In genomic region chr15:84681455-84682193, GRCm38 (mm10) we compare ENCODE assay signal across 7 mouse cellular contexts. TPM values are rescaled to one million over a fixed set of nuclear protein-coding genes. Genes with fewer than 3 reads are reported as not detected.
DNase-seq lines count a peak whose midpoint lies in the region; ATAC-seq and TF ChIP-seq lines count a peak whose summit lies in the region.

No protein-coding gene starts in this region.

- in situ Hi-C loops in CH12.LX (cut with MboI; ENCODE audit: low pct_ligation_motif_present, low pct_unique_long_range_greater_than_20kb, low sequenced_read_pairs) = no loop called here

- no peak for TF ChIP-seq POLR2A in CH12.LX (IDR thresholded peaks at IDR 0.05; ENCODE audit: low read depth, low read length)
- TF ChIP-seq POLR2A in spleen, adult 2 months (IDR thresholded peaks at IDR 0.05; ENCODE audit: low read depth, low read length) = no peak

- no peak for TF ChIP-seq RAD21 in CH12.LX (IDR thresholded peaks at IDR 0.05; ENCODE audit: low read depth, low read length)

- H3K36me3 ChIP-seq in CH12.LX (replicated peaks in 1 of 2; ENCODE audit: control insufficient read depth in 1 of 2, insufficient read depth in 1 of 2, low read length in 1 of 2) = peaks cover 2 to 9% of the 10 kb centered on the region in 2 experiments
- H3K36me3 ChIP-seq in liver, embryonic 16.5 days (ENCODE audit: control insufficient read depth, insufficient read depth) = no peaks in the 10 kb centered on the region
- H3K36me3 ChIP-seq in spleen, adult 2 months (ENCODE audit: control insufficient read depth, insufficient read depth, low read length) = no peaks in the 10 kb centered on the region

- peaks cover 33 to 49% of the 10 kb centered on the region in 2 experiments for H3K4me1 ChIP-seq in CH12.LX (ENCODE audit: control insufficient read depth in 1 of 2, insufficient read depth in 2 of 2)
- H3K4me1 ChIP-seq in liver, embryonic 16.5 days (ENCODE audit: control insufficient read depth, low read depth, low read length) = peaks cover 4% of the 10 kb centered on the region; the same call in 1 of the 2 replicates
- peaks cover 35% of the 10 kb centered on the region for H3K4me1 ChIP-seq in spleen, adult 2 months (ENCODE audit: control insufficient read depth, insufficient read depth, insufficient read length)

- H3K4me3 ChIP-seq in CH12.LX (replicated peaks in 1 of 3; ENCODE audit: low read depth in 2 of 3, low read length in 2 of 3, poor library complexity in 1 of 3) = peak overlapping the region; percentile 74 to 93 (median 92)
- H3K4me3 ChIP-seq in liver, embryonic 16.5 days (ENCODE audit: low read depth, low read length) = peak overlapping the region; percentile 65
- peak overlapping the region; percentile 78 for H3K4me3 ChIP-seq in spleen, adult 2 months (ENCODE audit: extremely low read depth, insufficient read depth, insufficient read length)

- no peak for TF ChIP-seq EP300 in CH12.LX (IDR thresholded peaks at IDR 0.05; ENCODE audit: low read length)

- peak; percentile 22; the same call in 1 of the 2 replicates for ATAC-seq in liver, embryonic 16.5 days (ENCODE audit: low read depth)

- peaks cover 2% of the 10 kb centered on the region for H3K9me3 ChIP-seq in CH12.LX (replicated peaks; ENCODE audit: low read length)
- no peaks in the 10 kb centered on the region for H3K9me3 ChIP-seq in liver, embryonic 16.5 days (replicated peaks; ENCODE audit: control insufficient read depth, low read length)

- dilution Hi-C loops in CH12.LX (cut with MboI; ENCODE audit: extremely low pct_ligation_motif_present, extremely low pct_unique_long_range_greater_than_20kb, low sequenced_read_pairs) = no loop called here

- 3% methylated on average over 31 of the region's 31 CpGs for WGBS in liver, embryonic 16.5 days (ENCODE audit: insufficient replicate concordance)
- WGBS in spleen, adult 2 months = 2% methylated on average over 31 of the region's 31 CpGs

- no peaks in the 10 kb centered on the region for H3K27me3 ChIP-seq in CH12.LX (replicated peaks)
- H3K27me3 ChIP-seq in liver, embryonic 16.5 days (ENCODE audit: control insufficient read depth, insufficient read depth, low read depth, low read length) = peaks cover 3% of the 10 kb centered on the region; the same call in 1 of the 2 replicates
- no peaks in the 10 kb centered on the region for H3K27me3 ChIP-seq in spleen, adult 2 months (ENCODE audit: control insufficient read depth, insufficient read depth, low read length)

- H3K27ac ChIP-seq in CH12.LX (ENCODE audit: insufficient read depth, low read depth) = peak overlapping the region; percentile 24
- H3K27ac ChIP-seq in liver, embryonic 16.5 days (ENCODE audit: low read length) = no peak overlapping the region
- H3K27ac ChIP-seq in spleen, adult 2 months (ENCODE audit: insufficient read depth, low read length) = peak overlapping the region; percentile 63

- peak; percentile 55 for DNase-seq in CH12.LX (ENCODE audit: extremely low read depth)
- DNase-seq in adrenal gland, postnatal 10 days = peak; percentile 54
- peak; percentile 65 for DNase-seq in forelimb bud, embryonic 11.5 days (ENCODE audit: low read depth, low spot score)
- peak; percentile 17 for DNase-seq in induced T-regulatory cell, adult 2 months (ENCODE audit: low read depth)
- peak in 1 of 2 experiments; percentile 63 for DNase-seq in spleen, adult 2 months (ENCODE audit: low read depth in 1 of 2, low spot score in 2 of 2)
- DNase-seq in frontal cortex, postnatal 36 days (ENCODE audit: low spot score in 2 of 2) = no peak

- peak overlapping the region; percentile 63 for H3K9ac ChIP-seq in CH12.LX (ENCODE audit: insufficient read depth, low read depth)
- peak overlapping the region; percentile 55 for H3K9ac ChIP-seq in liver, embryonic 16.5 days (ENCODE audit: low read depth, low read length)

- peaks cover 45% of the 10 kb centered on the region for H3K79me2 ChIP-seq in CH12.LX (replicated peaks; ENCODE audit: control insufficient read depth, extremely low read depth, insufficient read depth, poor library complexity, severe bottlenecking)

- peak overlapping the region; percentile 88 for H3K4me2 ChIP-seq in CH12.LX (ENCODE audit: insufficient read depth, low read depth, poor library complexity, severe bottlenecking)
- peak overlapping the region; percentile 59 for H3K4me2 ChIP-seq in liver, embryonic 16.5 days (ENCODE audit: low read depth, low read length)

- peak in 1 of 2 experiments; percentile 25; a peak in 2 of 4 replicates for TF ChIP-seq CTCF in CH12.LX (conservative IDR thresholded peaks at IDR 0.05 in 1 of 2, IDR thresholded peaks at IDR 0.05 in 1 of 2; ENCODE audit: low read depth in 2 of 2, low read length in 2 of 2)
- no peak for TF ChIP-seq CTCF in spleen, adult 2 months (IDR thresholded peaks at IDR 0.05; ENCODE audit: extremely low read depth, insufficient read depth, insufficient read length, insufficient replicate concordance)

TF ChIP-seq in CH12.LX, 34 proteins besides CTCF, POLR2A, EP300 and RAD21:
- 0 out of 2 replicates have a peak, but pooled peaks have one; percentile 12 for TF ChIP-seq TCF12 (IDR thresholded peaks at IDR 0.05; ENCODE audit: low read depth, low read length)
- peak; percentile 38; the same call in 1 of the 2 replicates for TF ChIP-seq ZNF384 (IDR thresholded peaks at IDR 0.05; ENCODE audit: low read depth, low read length)
- peak; percentile 20; the same call in 1 of the 2 replicates for TF ChIP-seq IRF4 (IDR thresholded peaks at IDR 0.05; ENCODE audit: low read depth, low read length)
- TF ChIP-seq MAFK (IDR thresholded peaks at IDR 0.05; ENCODE audit: insufficient replicate concordance, low read length) = no peak
- no peak for TF ChIP-seq BHLHE40 (IDR thresholded peaks at IDR 0.05; ENCODE audit: low read depth, low read length)
- 0 out of 2 replicates have a peak, but pooled peaks have one; percentile 41 for TF ChIP-seq MYC (IDR thresholded peaks at IDR 0.05; ENCODE audit: low read depth, low read length)
- TF ChIP-seq NELFE (IDR thresholded peaks at IDR 0.05; ENCODE audit: low read depth, low read length) = no peak
- TF ChIP-seq TBP (conservative IDR thresholded peaks at IDR 0.05; ENCODE audit: low read depth, low read length) = 0 out of 2 replicates have a peak, but pooled peaks have one; percentile 14
- TF ChIP-seq MEF2A (IDR thresholded peaks at IDR 0.05; ENCODE audit: borderline replicate concordance, low read depth, low read length) = no peak
- peak; percentile 91 for TF ChIP-seq MXI1 (IDR thresholded peaks at IDR 0.05; ENCODE audit: low read depth, low read length)

RNA-seq across cellular contexts. Expression of gene Prr5, which starts 12.2 kb away (rescaled TPM):
- total RNA-seq in CH12.LX (2012; rRNA removed) (19.7 and 28.5 TPM in 2 replicates), CH12.LX (2014; rRNA removed) (10.4 and 11.6 TPM in 2 replicates)
- polyA plus RNA-seq in CH12.LX (2012; ENCODE audit: insufficient read length, low read depth) = 58.2 and 68.2 TPM in 2 replicates
- 10 to 100 TPM; 11.4 to 12.1 TPM for total RNA-seq in adrenal gland, postnatal 10 days (2021)
- polyA plus RNA-seq in liver, embryonic 16.5 days (2015; fragmentation: Nextera tagmentation; extraction: Ambion mirVana) = 4.5 and 5.2 TPM in 2 replicates
- polyA plus RNA-seq in spleen, adult 2 months (2012; rRNA removed) = 54.6 and 77.8 TPM in 2 replicates

RNA-seq across cellular contexts. Expression of gene Arhgap8, which starts 38.2 kb away (rescaled TPM):
- total RNA-seq in CH12.LX (2012; rRNA removed) = 0.08 TPM in 1 of 2 replicates, not detected in the other
- total RNA-seq in CH12.LX (2014; rRNA removed) = not detected in 2 replicates
- polyA plus RNA-seq in CH12.LX (2012; ENCODE audit: insufficient read length, low read depth) = not detected in 2 replicates
- 1 to 10 TPM; 1.1 to 1.2 TPM for total RNA-seq in adrenal gland, postnatal 10 days (2021)
- polyA plus RNA-seq in liver, embryonic 16.5 days (2015; fragmentation: Nextera tagmentation; extraction: Ambion mirVana) = 0.33 and 0.63 TPM in 2 replicates
- 0.72 and 1.00 TPM in 2 replicates for polyA plus RNA-seq in spleen, adult 2 months (2012; rRNA removed)

Comparison
In these comparisons a context has a peak if more than half of its experiments do, and no peak if none do; other contexts are left out.
1. DNase-seq: peak in CH12.LX (single experiment), adrenal gland, postnatal 10 days (single experiment), forelimb bud, embryonic 11.5 days (single experiment) and induced T-regulatory cell, adult 2 months (single experiment); none in frontal cortex, postnatal 36 days (0 of 2).
2. Peak in every context shown above with its lines, with median percentiles within 50 percentile points of each other: H3K4me3 ChIP-seq.